Mouse (Mus musculus): ENCODE results near the gene Olfr1110. TPM values are rescaled to one million over a fixed set of nuclear protein-coding genes. Genes with fewer than 3 reads are reported as not detected.
"Not testable (repeated sequence)": the region's sequence is repeated elsewhere in the genome, so short reads cannot be mapped to it uniquely, and the experiment has no call there.

Gene Olfr1110
- not detected in 2 replicates for polyA plus RNA-seq (2014; fragmentation: Nextera tagmentation; extraction: Ambion mirVana)

- Histone ChIP-seq H3K4me3 (ENCODE audit: low read depth, low read length) (no peak within 1 kb of the TSS), H3K9ac (ENCODE audit: low read length) (no peak within 1 kb of the TSS), H3K27me3 (replicated peaks; ENCODE audit: control insufficient read depth, insufficient read depth, low read length) (no peaks in the 10 kb centered on the region), H3K9me3 (replicated peaks; ENCODE audit: control insufficient read depth, low read length) (no peaks in the 10 kb centered on the region), H3K4me1 (ENCODE audit: control insufficient read depth, insufficient read depth, low read length) (no peaks in the 10 kb centered on the region), H3K36me3 (ENCODE audit: control insufficient read depth, insufficient read depth, low read length) (no peaks in the 10 kb centered on the region), H3K27ac (ENCODE audit: low read depth, low read length) (no peak within 1 kb of the TSS), H3K4me2 (ENCODE audit: low read length) (no peak within 1 kb of the TSS)
- no peak for ATAC-seq
- 87% methylated on average over 1 of the region's 1 CpGs for WGBS
- no peak for DNase-seq (ENCODE audit: low spot score)
Measured at GRCm38 (mm10) chr2:87140200-87140599, at the start of gene Olfr1110. Gene Olfr1110, minus strand, starts transcription at chr2:87140300.

- 91% methylated on average over 1 of the region's 1 CpGs for WGBS
- no peak for ATAC-seq
Measured at GRCm38 (mm10) chr2:87187498-87187897, 47.4 kb upstream of the Olfr1110 start, which contains the start of gene Olfr1112. Gene Olfr1112, plus strand, starts transcription at chr2:87187798.

GRCm38 (mm10) chr2:87167731-87168130 lies 27.6 kb upstream of the Olfr1110 start:
- not testable (repeated sequence) for H3K4me2 ChIP-seq (ENCODE audit: low read length); H3K27ac ChIP-seq (ENCODE audit: low read depth, low read length); H3K9ac ChIP-seq (ENCODE audit: low read length); H3K27me3 ChIP-seq (replicated peaks; ENCODE audit: control insufficient read depth, insufficient read depth, low read length); H3K9me3 ChIP-seq (replicated peaks; ENCODE audit: control insufficient read depth, low read length); H3K36me3 ChIP-seq (ENCODE audit: control insufficient read depth, insufficient read depth, low read length); ATAC-seq; H3K4me3 ChIP-seq (ENCODE audit: low read depth, low read length); DNase-seq (ENCODE audit: low spot score); H3K4me1 ChIP-seq (ENCODE audit: control insufficient read depth, insufficient read depth, low read length)
- WGBS, result 76% methylated on average over 2 of the region's 2 CpGs

More at GRCm38 (mm10) chr2:87187498-87187897, 47.4 kb upstream of the Olfr1110 start, which contains the start of gene Olfr1112:
- Histone ChIP-seq H3K36me3 (ENCODE audit: control insufficient read depth, insufficient read depth, low read length) (no peaks in the 10 kb centered on the region), H3K9me3 (replicated peaks; ENCODE audit: control insufficient read depth, low read length) (no peaks in the 10 kb centered on the region), H3K9ac (ENCODE audit: low read length) (no peak within 1 kb of the TSS), H3K4me3 (ENCODE audit: low read depth, low read length) (no peak within 1 kb of the TSS), H3K4me2 (ENCODE audit: low read length) (no peak within 1 kb of the TSS), H3K27ac (ENCODE audit: low read depth, low read length) (no peak within 1 kb of the TSS), H3K4me1 (ENCODE audit: control insufficient read depth, insufficient read depth, low read length) (no peaks in the 10 kb centered on the region), H3K27me3 (replicated peaks; ENCODE audit: control insufficient read depth, insufficient read depth, low read length) (no peaks in the 10 kb centered on the region)
- DNase-seq (ENCODE audit: low spot score), result no peak

- Histone ChIP-seq H3K27ac (ENCODE audit: low read depth, low read length) (no peak within 1 kb of the TSS), H3K4me1 (ENCODE audit: control insufficient read depth, insufficient read depth, low read length) (no peaks in the 10 kb centered on the region), H3K9me3 (replicated peaks; ENCODE audit: control insufficient read depth, low read length) (no peaks in the 10 kb centered on the region), H3K36me3 (ENCODE audit: control insufficient read depth, insufficient read depth, low read length) (no peaks in the 10 kb centered on the region), H3K4me2 (ENCODE audit: low read length) (no peak within 1 kb of the TSS), H3K4me3 (ENCODE audit: low read depth, low read length) (no peak within 1 kb of the TSS), H3K27me3 (replicated peaks; ENCODE audit: control insufficient read depth, insufficient read depth, low read length) (no peaks in the 10 kb centered on the region), H3K9ac (ENCODE audit: low read length) (no peak within 1 kb of the TSS)
- ATAC-seq (no peak), DNase-seq (ENCODE audit: low spot score) (no peak)
Measured at GRCm38 (mm10) chr2:87152524-87152923, 12.4 kb upstream of the Olfr1110 start, which contains the start of gene Olfr1111. Gene Olfr1111, minus strand, starts transcription at chr2:87152624.

GRCm38 (mm10) chr2:87114467-87114866 lies 25.6 kb downstream of the Olfr1110 start, which contains the start of gene Olfr259:
Gene Olfr259, minus strand, starts transcription at chr2:87114567.
- Histone ChIP-seq H3K4me3 (ENCODE audit: low read depth, low read length) (no peak within 1 kb of the TSS), H3K9me3 (replicated peaks; ENCODE audit: control insufficient read depth, low read length) (no peaks in the 10 kb centered on the region), H3K4me1 (ENCODE audit: control insufficient read depth, insufficient read depth, low read length) (no peaks in the 10 kb centered on the region), H3K4me2 (ENCODE audit: low read length) (no peak within 1 kb of the TSS), H3K27me3 (replicated peaks; ENCODE audit: control insufficient read depth, insufficient read depth, low read length) (no peaks in the 10 kb centered on the region), H3K9ac (ENCODE audit: low read length) (no peak within 1 kb of the TSS), H3K36me3 (ENCODE audit: control insufficient read depth, insufficient read depth, low read length) (no peaks in the 10 kb centered on the region), H3K27ac (ENCODE audit: low read depth, low read length) (no peak within 1 kb of the TSS)
- no peak for ATAC-seq
- no peak for DNase-seq (ENCODE audit: low spot score)

- 29% methylated on average over 1 of the region's 1 CpGs for WGBS
- Histone ChIP-seq H3K4me1 (ENCODE audit: control insufficient read depth, insufficient read depth, low read length) (no peaks in the 10 kb centered on the region), H3K36me3 (ENCODE audit: control insufficient read depth, insufficient read depth, low read length) (no peaks in the 10 kb centered on the region), H3K4me2 (ENCODE audit: low read length) (no peak within 1 kb of the TSS), H3K9ac (ENCODE audit: low read length) (no peak within 1 kb of the TSS), H3K4me3 (ENCODE audit: low read depth, low read length) (no peak within 1 kb of the TSS), H3K27me3 (replicated peaks; ENCODE audit: control insufficient read depth, insufficient read depth, low read length) (no peaks in the 10 kb centered on the region), H3K27ac (ENCODE audit: low read depth, low read length) (no peak within 1 kb of the TSS), H3K9me3 (replicated peaks; ENCODE audit: control insufficient read depth, low read length) (no peaks in the 10 kb centered on the region)
- DNase-seq (ENCODE audit: low spot score) (no peak), ATAC-seq (no peak)
Measured at GRCm38 (mm10) chr2:87095908-87096307, 44.2 kb downstream of the Olfr1110 start, which contains the start of gene Olfr1109. Gene Olfr1109, minus strand, starts transcription at chr2:87096008.

Other genes starting within 250 kb of the Olfr1110 start
- gene Olfr1097, start 248.1 kb downstream of the Olfr1110 start, polyA plus RNA-seq (2014; fragmentation: Nextera tagmentation; extraction: Ambion mirVana), result not detected in 2 replicates
- not detected in 2 replicates for gene Olfr1098, start 215.8 kb downstream of the Olfr1110 start, polyA plus RNA-seq (2014; fragmentation: Nextera tagmentation; extraction: Ambion mirVana)
- not detected in 2 replicates for gene Olfr1099, start 179.6 kb downstream of the Olfr1110 start, polyA plus RNA-seq (2014; fragmentation: Nextera tagmentation; extraction: Ambion mirVana)
- not detected in 2 replicates for gene Olfr1100, start 160.3 kb downstream of the Olfr1110 start, polyA plus RNA-seq (2014; fragmentation: Nextera tagmentation; extraction: Ambion mirVana)
- gene Olfr1101, start 149.1 kb downstream of the Olfr1110 start, polyA plus RNA-seq (2014; fragmentation: Nextera tagmentation; extraction: Ambion mirVana), result not detected in 2 replicates
- not detected in 2 replicates for gene Olfr1102, start 141.9 kb downstream of the Olfr1110 start, polyA plus RNA-seq (2014; fragmentation: Nextera tagmentation; extraction: Ambion mirVana)
- gene Olfr1104, start 113.2 kb downstream of the Olfr1110 start, polyA plus RNA-seq (2014; fragmentation: Nextera tagmentation; extraction: Ambion mirVana), result not detected in 2 replicates
- gene Olfr1105, start 103.8 kb downstream of the Olfr1110 start, polyA plus RNA-seq (2014; fragmentation: Nextera tagmentation; extraction: Ambion mirVana), result not detected in 2 replicates
- not detected in 2 replicates for gene Olfr1106, start 88.0 kb downstream of the Olfr1110 start, polyA plus RNA-seq (2014; fragmentation: Nextera tagmentation; extraction: Ambion mirVana)
- gene Olfr1107, start 64.5 kb downstream of the Olfr1110 start, polyA plus RNA-seq (2014; fragmentation: Nextera tagmentation; extraction: Ambion mirVana), result not detected in 2 replicates
- not detected in 2 replicates for gene Olfr1109, start 44.3 kb downstream of the Olfr1110 start, polyA plus RNA-seq (2014; fragmentation: Nextera tagmentation; extraction: Ambion mirVana)
- not detected in 2 replicates for gene Olfr259, start 25.7 kb downstream of the Olfr1110 start, polyA plus RNA-seq (2014; fragmentation: Nextera tagmentation; extraction: Ambion mirVana)
- gene Olfr1111, start 12.3 kb upstream of the Olfr1110 start, polyA plus RNA-seq (2014; fragmentation: Nextera tagmentation; extraction: Ambion mirVana), result not detected in 2 replicates
- not detected in 2 replicates for gene Olfr1112, start 47.5 kb upstream of the Olfr1110 start, polyA plus RNA-seq (2014; fragmentation: Nextera tagmentation; extraction: Ambion mirVana)
- gene Olfr1113, start 68.7 kb upstream of the Olfr1110 start, polyA plus RNA-seq (2014; fragmentation: Nextera tagmentation; extraction: Ambion mirVana), result not detected in 2 replicates
- not detected in 2 replicates for gene Olfr1115, start 107.7 kb upstream of the Olfr1110 start, polyA plus RNA-seq (2014; fragmentation: Nextera tagmentation; extraction: Ambion mirVana)
- gene Olfr1116, start 127.2 kb upstream of the Olfr1110 start, polyA plus RNA-seq (2014; fragmentation: Nextera tagmentation; extraction: Ambion mirVana), result not detected in 2 replicates
- gene Olfr1118, start 167.3 kb upstream of the Olfr1110 start, polyA plus RNA-seq (2014; fragmentation: Nextera tagmentation; extraction: Ambion mirVana), result not detected in 2 replicates
- gene Olfr1120, start 214.5 kb upstream of the Olfr1110 start, polyA plus RNA-seq (2014; fragmentation: Nextera tagmentation; extraction: Ambion mirVana), result not detected in 2 replicates
- not detected in 2 replicates for gene Olfr1121, start 229.6 kb upstream of the Olfr1110 start, polyA plus RNA-seq (2014; fragmentation: Nextera tagmentation; extraction: Ambion mirVana)
- not detected in 2 replicates for gene Olfr1122, start 245.5 kb upstream of the Olfr1110 start, polyA plus RNA-seq (2014; fragmentation: Nextera tagmentation; extraction: Ambion mirVana)